Mouse (Mus musculus): ENCODE measurements around the gene Paqr5.

- no peak for TF ChIP-seq POLR2A (IDR thresholded peaks at IDR 0.05; ENCODE audit: insufficient read depth, low read depth, low read length)
- peak; percentile 95 for TF ChIP-seq CTCF (IDR thresholded peaks at IDR 0.05; ENCODE audit: insufficient read depth, low read depth, low read length)
Observed at GRCm38 (mm10) chr9:62040008-62040608, 13.5 kb upstream of the Paqr5 start.

All from olfactory bulb, adult 2 months (tissue).